Comparison of ENCODE assay signal across 12 mouse cellular contexts in genomic region chr15:80318543-80319255, GRCm38 (mm10). TPM values are rescaled to one million over a fixed set of nuclear protein-coding genes. Genes with fewer than 3 reads are reported as not detected.
DNase-seq lines count a peak whose midpoint lies in the region; TF ChIP-seq lines count a peak whose summit lies in the region.
"Had no signal": no experiment of that assay in that cellular context is flagged by ENCODE, and none has a peak within 500 bp of the region (broad histone marks: within the 10 kb centered on the region; RNA-seq: fewer than 3 reads in every experiment).

No protein-coding gene starts in this region.

- no peak overlapping the region for H3K4me3 ChIP-seq in spleen, adult 2 months (ENCODE audit: extremely low read depth, insufficient read depth, insufficient read length)
- H3K4me3 ChIP-seq in thymus, adult 2 months (ENCODE audit: control insufficient read depth, insufficient read depth, low read length) = no peak overlapping the region

- 29% methylated on average over 11 of the region's 11 CpGs for WGBS in spleen, adult 2 months
- 33% methylated on average over 11 of the region's 11 CpGs for WGBS in thymus, adult 2 months

- TF ChIP-seq CTCF in spleen, adult 2 months (IDR thresholded peaks at IDR 0.05; ENCODE audit: extremely low read depth, insufficient read depth, insufficient read length, insufficient replicate concordance) = no peak
- TF ChIP-seq CTCF in thymus, adult 2 months (IDR thresholded peaks at IDR 0.05; ENCODE audit: borderline replicate concordance, control insufficient read depth, extremely low read depth, insufficient read depth, low read length, poor library complexity) = no peak

- peak overlapping the region; percentile 75 for H3K27ac ChIP-seq in spleen, adult 2 months (ENCODE audit: insufficient read depth, low read length)
- no peak overlapping the region for H3K27ac ChIP-seq in thymus, adult 2 months (ENCODE audit: control insufficient read depth, insufficient read depth, low read length)

- TF ChIP-seq POLR2A in spleen, adult 2 months (IDR thresholded peaks at IDR 0.05; ENCODE audit: low read depth, low read length) = no peak
- no peak for TF ChIP-seq POLR2A in thymus, adult 2 months (IDR thresholded peaks at IDR 0.05; ENCODE audit: control insufficient read depth, extremely low read depth, insufficient read depth, low read length, poor library complexity)

- DNase-seq in cerebellum, adult 11-12 months = peak; percentile 44
- DNase-seq in cerebellum, postnatal 4 days (ENCODE audit: low spot score in 2 of 2) = no peak
- DNase-seq in spleen, adult 2 months (ENCODE audit: low read depth in 1 of 2, low spot score in 2 of 2) = no peak
- DNase-seq in spleen, postnatal 14 days (ENCODE audit: low spot score in 2 of 2) = no peak
- peak; percentile 28 to 38 for DNase-seq in kidney, postnatal 4 days
- DNase-seq in urinary bladder, postnatal 25 days (ENCODE audit: low spot score) = no peak
- DNase-seq in thymus, adult 2 months = no peak
- no peak for DNase-seq in right cerebral cortex, postnatal 14 days
- DNase-seq: adrenal gland, adult 8-10 months; cerebellum, adult 9-10 months; lung, embryonic 14.5 days had no signal

- no peaks in the 10 kb centered on the region for H3K27me3 ChIP-seq in spleen, adult 2 months (ENCODE audit: control insufficient read depth, insufficient read depth, low read length)
- no peaks in the 10 kb centered on the region for H3K27me3 ChIP-seq in thymus, adult 2 months (ENCODE audit: control insufficient read depth, insufficient read depth, low read length)

- H3K36me3 ChIP-seq in spleen, adult 2 months (ENCODE audit: control insufficient read depth, insufficient read depth, low read length) = no peaks in the 10 kb centered on the region; the same call in 1 of the 2 replicates
- no peaks in the 10 kb centered on the region for H3K36me3 ChIP-seq in thymus, adult 2 months (ENCODE audit: control insufficient read depth, insufficient read depth, low read length)

- H3K4me1 ChIP-seq in spleen, adult 2 months (ENCODE audit: control insufficient read depth, insufficient read depth, insufficient read length) = peaks cover 35% of the 10 kb centered on the region; the same call in 1 of the 2 replicates
- H3K4me1 ChIP-seq in thymus, adult 2 months (replicated peaks; ENCODE audit: control insufficient read depth, insufficient read depth, low read length) = peaks cover 18% of the 10 kb centered on the region

RNA-seq across cellular contexts. Expression of gene Cacna1i, which starts 31.7 kb away (rescaled TPM):
- polyA plus RNA-seq in spleen, adult 2 months (2012; rRNA removed) = 18.9 and 23.7 TPM in 2 replicates
- polyA plus RNA-seq in thymus, adult 2 months (2012; rRNA removed) = 0.30 and 0.42 TPM in 2 replicates
- polyA plus RNA-seq: intestine, embryonic 14.5 days; lung, embryonic 14.5 days had no signal

RNA-seq across cellular contexts. Expression of gene Rps19bp1, which starts 54.6 kb away (rescaled TPM):
- 10.4 and 17.7 TPM in 2 replicates for polyA plus RNA-seq in spleen, adult 2 months (2012; rRNA removed)
- polyA plus RNA-seq in thymus, adult 2 months (2012; rRNA removed) = 22.5 and 25.0 TPM in 2 replicates

Comparison
In these comparisons a context has a peak if more than half of its experiments do, and no peak if none do; other contexts are left out.
1. DNase-seq: peak in cerebellum, adult 11-12 months (single experiment) and kidney, postnatal 4 days (2 of 2); none in cerebellum, postnatal 4 days (0 of 2), spleen, adult 2 months (0 of 2), spleen, postnatal 14 days (0 of 2), urinary bladder, postnatal 25 days (single experiment), thymus, adult 2 months (single experiment) and right cerebral cortex, postnatal 14 days (single experiment).
2. RNA of gene Cacna1i, which starts 31.7 kb away (polyA plus RNA-seq): 18.9 to 23.7 TPM in spleen, adult 2 months; 0.30 to 0.42 TPM in thymus, adult 2 months; every median in the first group is over 10 times any median in the second.